Mouse (Mus musculus) kidney, adult 2 months (tissue): ENCODE data around the gene Rnf20. TPM values are rescaled to one million over a fixed set of nuclear protein-coding genes. Genes with fewer than 3 reads are reported as not detected.

Source experiments
- DNase-seq: peaks from one replicate; pipeline ENCODE4 v3.0.0; 2021
- H3K27ac ChIP-seq: fragments of 200-500 bp; 2 replicates; pipeline ENCODE4 v1.5.1; 2012; ENCODE audit warnings: low read depth, low read length, control low read depth, inconsistent platforms; ENCODE audit not compliant: insufficient read depth
- H3K27me3 ChIP-seq: fragments of 200-500 bp; replicated peaks from 2 replicates; pipeline ENCODE4 v1.6.1; 2012; ENCODE audit warnings: mild to moderate bottlenecking, moderate library complexity, low read length, inconsistent platforms; ENCODE audit not compliant: control insufficient read depth, insufficient read depth
- H3K36me3 ChIP-seq: fragments of 200-500 bp; 2 replicates; pipeline ENCODE4 v1.6.1; 2012; ENCODE audit warnings: mild to moderate bottlenecking, moderate library complexity, low read length, inconsistent platforms; ENCODE audit not compliant: control insufficient read depth, insufficient read depth
- H3K4me1 ChIP-seq: fragments of 200-500 bp; 2 replicates; pipeline ENCODE4 v1.6.1; 2011; ENCODE audit warnings: low read length; ENCODE audit not compliant: control insufficient read depth, insufficient read depth
- H3K4me3 ChIP-seq: fragments of 200-500 bp; 2 replicates; pipeline ENCODE4 v1.5.1; 2011; ENCODE audit warnings: mild to moderate bottlenecking, low read depth, low read length, control low read depth; ENCODE audit not compliant: insufficient read depth
- CTCF ChIP-seq: fragments of 200-500 bp; conservative IDR thresholded peaks from 2 replicates; pipeline ENCODE4 v1.5.1; 2011; ENCODE audit warnings: low read depth, mild to moderate bottlenecking, control low read depth, low read length, moderate library complexity, mixed read lengths; ENCODE audit not compliant: insufficient read depth, insufficient read length
- POLR2A ChIP-seq: fragments of 200-500 bp; IDR thresholded peaks from one replicate; pipeline ENCODE4 v1.6.1; 2011; ENCODE audit warnings: low read depth, low read length, control low read depth
- WGBS: fragments of 180-500 bp; shearing (Covaris S2); methylation state at CpG from one replicate; pipeline ENCODE4 v1.1.7; 2018; 5-methylcytosine and 5-hydroxymethylcytosine counted together
- polyA plus RNA-seq: library from polyadenylated mRNA; depleted of rRNA; stranded (reverse); fragments of >200 nt; gene quantifications from 2 replicates; pipeline ENCODE4 v1.2.3, GENCODE M21; 2012

Rnf20 gene
- polyA plus RNA-seq, 1 experiment, result 15.3 TPM

GRCm38 (mm10) chr4:49659421-49659820 lies 27.6 kb downstream of the Rnf20 start:
- TF ChIP-seq CTCF (no peak), POLR2A (no peak)
- no peak for DNase-seq
- H3K4me1 ChIP-seq, result no peaks in the 10 kb centered on the region
- no peak overlapping the region for H3K27ac ChIP-seq
- H3K36me3 ChIP-seq, result peaks cover 15% of the 10 kb centered on the region
- H3K4me3 ChIP-seq, result no peak overlapping the region
- 94% methylated on average over 1 of the region's 1 CpGs for WGBS
- H3K27me3 ChIP-seq, result no peaks in the 10 kb centered on the region

- H3K36me3 ChIP-seq, result peaks cover 6% of the 10 kb centered on the region
- WGBS, result 95% methylated on average over 9 of the region's 9 CpGs
- TF ChIP-seq CTCF (no peak), POLR2A (no peak)
- no peak overlapping the region for H3K27ac ChIP-seq
- no peaks in the 10 kb centered on the region for H3K27me3 ChIP-seq
- DNase-seq, result no peak
- H3K4me1 ChIP-seq, result no peaks in the 10 kb centered on the region
- H3K4me3 ChIP-seq, result no peak overlapping the region
Observed at GRCm38 (mm10) chr4:49661664-49662063, 29.9 kb downstream of the Rnf20 start.

DNA sequence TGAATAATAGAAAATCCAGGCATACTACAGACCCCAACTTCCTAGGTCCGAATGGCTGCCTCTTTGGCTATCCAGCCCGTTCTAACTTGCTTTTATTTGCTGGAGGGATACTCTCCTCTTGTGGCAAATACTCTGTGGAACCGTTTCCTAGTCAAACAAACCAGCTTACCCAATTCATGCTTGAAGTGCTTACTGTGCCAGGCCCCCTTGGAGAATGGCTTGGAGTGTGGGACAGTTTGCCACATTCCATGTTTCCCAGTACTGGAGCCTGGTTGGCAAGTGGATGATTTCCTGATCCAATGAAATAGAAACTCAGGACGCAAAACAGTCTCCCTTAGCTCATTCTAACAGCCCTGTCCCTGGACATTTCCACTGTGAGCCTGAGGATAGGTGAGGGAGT lies 30.4 kb downstream of the Rnf20 start:
- H3K36me3 ChIP-seq, result peaks cover 4% of the 10 kb centered on the region

DNA sequence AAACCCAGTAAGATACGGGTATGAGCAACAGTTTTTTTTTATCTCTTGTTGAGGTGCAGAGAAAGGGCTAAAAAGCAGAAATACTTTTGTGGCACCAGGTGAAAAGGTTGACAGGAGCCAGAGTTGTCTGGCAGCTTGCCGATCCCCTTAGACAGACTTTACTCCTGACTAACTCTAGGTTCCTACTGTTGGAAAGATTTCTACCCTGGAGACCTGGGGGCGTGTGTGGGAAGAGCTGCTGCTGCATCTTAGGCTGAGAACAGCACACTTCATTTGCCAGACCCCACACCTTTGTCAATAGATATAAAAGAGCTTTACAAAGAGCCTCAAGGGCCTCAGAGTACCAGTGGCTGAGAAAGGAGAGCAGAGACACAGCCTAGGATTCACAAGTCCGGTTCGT lies 33.0 kb downstream of the Rnf20 start:
- H3K4me3 ChIP-seq, result no peak overlapping the region
- no peaks in the 10 kb centered on the region for H3K27me3 ChIP-seq
- TF ChIP-seq CTCF (no peak), POLR2A (no peak)
- no peak overlapping the region for H3K27ac ChIP-seq
- H3K36me3 ChIP-seq, result peaks cover 4% of the 10 kb centered on the region; the same call in 1 of the 2 replicates
- WGBS, result 84% methylated on average over 5 of the region's 5 CpGs
- no peaks in the 10 kb centered on the region for H3K4me1 ChIP-seq
- DNase-seq, result no peak

More for the DNA sequence above, 30.4 kb downstream of the Rnf20 start:
- Histone ChIP-seq H3K4me1 (no peaks in the 10 kb centered on the region), H3K27ac (no peak overlapping the region), H3K27me3 (no peaks in the 10 kb centered on the region), H3K4me3 (no peak overlapping the region)
- WGBS, result 87% methylated on average over 4 of the region's 4 CpGs
- no peak for DNase-seq
- TF ChIP-seq CTCF (no peak), POLR2A (no peak)

GRCm38 (mm10) chr4:49676071-49676470 lies 44.3 kb downstream of the Rnf20 start:
- no peaks in the 10 kb centered on the region for H3K27me3 ChIP-seq
- no peaks in the 10 kb centered on the region for H3K4me1 ChIP-seq
- TF ChIP-seq POLR2A (no peak), CTCF (no peak)
- 92% methylated on average over 6 of the region's 6 CpGs for WGBS
- H3K27ac ChIP-seq, result no peak overlapping the region
- DNase-seq, result no peak
- no peaks in the 10 kb centered on the region for H3K36me3 ChIP-seq
- no peak overlapping the region for H3K4me3 ChIP-seq

GRCm38 (mm10) chr4:49676790-49677189 lies 45.0 kb downstream of the Rnf20 start:
- Histone ChIP-seq H3K36me3 (no peaks in the 10 kb centered on the region), H3K4me1 (no peaks in the 10 kb centered on the region), H3K4me3 (no peak overlapping the region), H3K27me3 (no peaks in the 10 kb centered on the region), H3K27ac (no peak overlapping the region)
- no peak for TF ChIP-seq CTCF
- TF ChIP-seq POLR2A, result no peak
- DNase-seq, result no peak
- WGBS, result 65% methylated on average over 7 of the region's 7 CpGs

DNA sequence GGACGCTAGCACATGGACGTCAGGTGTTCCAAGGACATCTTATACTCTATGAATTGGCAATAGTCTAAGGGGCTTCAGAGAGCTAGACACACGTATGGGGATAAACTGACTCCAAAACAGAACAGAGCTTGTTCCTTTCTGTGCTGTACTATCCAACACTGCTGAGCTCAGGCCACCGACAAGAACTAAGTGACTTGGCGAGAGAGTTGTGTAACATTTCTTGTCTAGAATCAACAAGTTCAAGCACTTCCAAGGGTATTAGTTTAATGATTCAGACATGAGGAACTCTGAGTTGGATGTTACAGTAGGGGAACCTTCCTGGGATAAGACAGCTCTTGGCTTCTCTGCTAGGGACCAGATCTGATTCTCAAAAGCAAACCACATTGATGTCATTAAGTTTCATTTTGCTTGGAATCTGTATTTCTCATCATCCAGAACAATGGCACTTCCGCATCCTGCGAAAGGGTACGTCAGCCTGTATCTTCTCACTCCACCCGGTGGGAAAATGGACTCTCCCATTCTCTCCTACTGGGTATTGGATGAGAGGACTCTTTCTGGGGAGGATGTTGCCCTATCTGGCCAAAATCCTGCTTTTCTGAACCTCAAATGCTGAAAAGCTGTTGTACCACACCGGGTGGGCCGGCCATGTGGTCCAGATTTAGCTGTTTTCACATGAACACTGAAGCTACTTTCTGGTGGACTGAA lies 48.5 kb downstream of the Rnf20 start:
- WGBS, result 91% methylated on average over 11 of the region's 11 CpGs
- no peak overlapping the region for H3K4me3 ChIP-seq
- no peaks in the 10 kb centered on the region for H3K36me3 ChIP-seq
- no peak for DNase-seq
- TF ChIP-seq CTCF (no peak), POLR2A (no peak)
- no peak overlapping the region for H3K27ac ChIP-seq
- no peaks in the 10 kb centered on the region for H3K4me1 ChIP-seq
- no peaks in the 10 kb centered on the region for H3K27me3 ChIP-seq
